Mouse (Mus musculus) cerebellum, adult 2 months (tissue): Measurements from ENCODE around the gene F13a1. TPM values are rescaled to one million over a fixed set of nuclear protein-coding genes. Genes with fewer than 3 reads are reported as not detected.

ENCODE experiments used
- DNase-seq, 2 experiments: peaks; one replicate each; pipeline ENCODE4 v3.0.0; 2021
- H3K27ac ChIP-seq: fragments of 200-500 bp; 2 replicates; pipeline ENCODE4 v1.5.1; 2012; ENCODE audit warnings: low read length, control low read depth, inconsistent platforms; ENCODE audit not compliant: insufficient read depth
- H3K27me3 ChIP-seq: fragments of 200-500 bp; 2 replicates; pipeline ENCODE4 v1.6.1; 2012; ENCODE audit warnings: inconsistent platforms, mild to moderate bottlenecking, low read length, moderate library complexity; ENCODE audit not compliant: control insufficient read depth, insufficient read depth
- H3K4me1 ChIP-seq: fragments of 200-500 bp; 2 replicates; pipeline ENCODE4 v1.6.1; 2011; ENCODE audit warnings: low read length; ENCODE audit not compliant: control insufficient read depth, insufficient read depth
- H3K4me3 ChIP-seq: fragments of 200-500 bp; replicated peaks from 2 replicates; pipeline ENCODE3; 2011; ENCODE audit warnings: mild to moderate bottlenecking, low read depth, low read length, control low read depth; ENCODE audit not compliant: insufficient read depth
- CTCF ChIP-seq: fragments of 200-500 bp; IDR thresholded peaks from 2 replicates; pipeline ENCODE4 v1.5.1; 2011; ENCODE audit warnings: low read depth, mild to moderate bottlenecking, control low read depth, low read length, moderate library complexity, borderline replicate concordance; ENCODE audit not compliant: insufficient read depth
- POLR2A ChIP-seq: fragments of 200-500 bp; IDR thresholded peaks from 2 replicates; pipeline ENCODE4 v1.6.1; 2011; ENCODE audit warnings: low read length, control low read depth, borderline replicate concordance; ENCODE audit not compliant: insufficient read depth
- WGBS: fragments of 180-500 bp; shearing (Covaris S2); methylation state at CpG from one replicate; pipeline ENCODE4 v1.1.7; 2018; 5-methylcytosine and 5-hydroxymethylcytosine counted together
- polyA plus RNA-seq: library from polyadenylated mRNA; depleted of rRNA; stranded (reverse); fragments of >200 nt; gene quantifications from 2 replicates; pipeline ENCODE4 v1.2.3, GENCODE M21; 2012

F13a1 gene
- polyA plus RNA-seq, 1 experiment = 0.57 TPM

GRCm38 (mm10) chr13:36932066-36932465 lies 118.0 kb downstream of the F13a1 start:
- H3K4me1 ChIP-seq = no peaks in the 10 kb centered on the region
- WGBS = 94% methylated on average over 9 of the region's 9 CpGs
- no peaks in the 10 kb centered on the region for H3K27me3 ChIP-seq
- H3K27ac ChIP-seq = no peak overlapping the region
- H3K4me3 ChIP-seq = no peak overlapping the region
- TF ChIP-seq POLR2A (no peak), CTCF (no peak)
- DNase-seq = no peak

- DNase-seq = no peak
- Histone ChIP-seq H3K4me3 (no peak overlapping the region), H3K27me3 (no peaks in the 10 kb centered on the region), H3K4me1 (peaks cover 3% of the 10 kb centered on the region; the same call in 1 of the 2 replicates), H3K27ac (no peak overlapping the region)
- WGBS = 37% methylated on average over 4 of the region's 4 CpGs
- TF ChIP-seq POLR2A (no peak), CTCF (no peak)
Measured at GRCm38 (mm10) chr13:36919737-36920136, 130.3 kb downstream of the F13a1 start.

- Histone ChIP-seq H3K4me1 (no peaks in the 10 kb centered on the region), H3K4me3 (no peak overlapping the region), H3K27me3 (no peaks in the 10 kb centered on the region), H3K27ac (no peak overlapping the region)
- TF ChIP-seq CTCF (no peak), POLR2A (no peak)
- DNase-seq = no peak
- 69% methylated on average over 4 of the region's 4 CpGs for WGBS
Measured at GRCm38 (mm10) chr13:36903885-36904284, 146.2 kb downstream of the F13a1 start.

- Histone ChIP-seq H3K27me3 (no peaks in the 10 kb centered on the region), H3K27ac (no peak overlapping the region), H3K4me3 (no peak overlapping the region), H3K4me1 (no peaks in the 10 kb centered on the region)
- WGBS = 32% methylated on average over 1 of the region's 1 CpGs
- DNase-seq = no peak
- TF ChIP-seq CTCF (no peak), POLR2A (no peak)
Measured at GRCm38 (mm10) chr13:36903447-36903846, 146.6 kb downstream of the F13a1 start.

- H3K27me3 ChIP-seq = no peaks in the 10 kb centered on the region
- TF ChIP-seq CTCF (no peak), POLR2A (no peak)
- DNase-seq = no peak
- 94% methylated on average over 3 of the region's 3 CpGs for WGBS
- no peak overlapping the region for H3K27ac ChIP-seq
- H3K4me3 ChIP-seq = no peak overlapping the region
- no peaks in the 10 kb centered on the region for H3K4me1 ChIP-seq
Measured at GRCm38 (mm10) chr13:36901603-36902002, 148.4 kb downstream of the F13a1 start.

- no peak for DNase-seq
- TF ChIP-seq POLR2A (no peak), CTCF (no peak)
- WGBS = 18% methylated on average over 3 of the region's 3 CpGs
- Histone ChIP-seq H3K4me1 (no peaks in the 10 kb centered on the region), H3K27me3 (no peaks in the 10 kb centered on the region), H3K4me3 (no peak overlapping the region), H3K27ac (no peak overlapping the region)
Measured at GRCm38 (mm10) chr13:36901016-36901415, 149.0 kb downstream of the F13a1 start.

GRCm38 (mm10) chr13:36896061-36896460 lies 154.0 kb downstream of the F13a1 start:
- H3K27ac ChIP-seq = no peak overlapping the region
- H3K27me3 ChIP-seq = no peaks in the 10 kb centered on the region
- no peak for DNase-seq
- TF ChIP-seq CTCF (no peak), POLR2A (no peak)
- H3K4me3 ChIP-seq = no peak overlapping the region
- WGBS = 68% methylated on average over 3 of the region's 3 CpGs
- no peaks in the 10 kb centered on the region for H3K4me1 ChIP-seq

GRCm38 (mm10) chr13:36893762-36894161 lies 156.3 kb downstream of the F13a1 start:
- H3K4me3 ChIP-seq = no peak overlapping the region
- no peak overlapping the region for H3K27ac ChIP-seq
- TF ChIP-seq CTCF (no peak), POLR2A (no peak)
- H3K27me3 ChIP-seq = no peaks in the 10 kb centered on the region
- H3K4me1 ChIP-seq = no peaks in the 10 kb centered on the region
- WGBS = 83% methylated on average over 3 of the region's 3 CpGs
- no peak for DNase-seq

- Histone ChIP-seq H3K27me3 (no peaks in the 10 kb centered on the region), H3K4me3 (no peak overlapping the region), H3K4me1 (no peaks in the 10 kb centered on the region), H3K27ac (no peak overlapping the region)
- no peak for DNase-seq
- WGBS = 93% methylated on average over 1 of the region's 1 CpGs
- TF ChIP-seq CTCF (no peak), POLR2A (no peak)
Measured at GRCm38 (mm10) chr13:36892216-36892615, 157.8 kb downstream of the F13a1 start.
